ENCODE assay signal across 28 mouse cellular contexts in genomic region chr12:71969439-71969838, GRCm38 (mm10).
A peak's percentile ranks its signal among the peaks of the same experiment; 100 is the strongest.
DNase-seq lines count a peak whose midpoint lies in the region; ATAC-seq and TF ChIP-seq lines count a peak whose summit lies in the region.
"Had no signal": no experiment of that assay in that cellular context is flagged by ENCODE, and none has a peak within 500 bp of the region (broad histone marks: within the 10 kb centered on the region; RNA-seq: fewer than 3 reads in every experiment).

No protein-coding gene starts in this region.

- H3K9ac ChIP-seq in heart, embryonic 14.5 days (ENCODE audit: low read length) = peak overlapping the region; percentile 27; the same call in 1 of the 2 replicates
- H3K9ac ChIP-seq in limb, embryonic 14.5 days (ENCODE audit: low read depth, low read length, severe bottlenecking) = no peak overlapping the region
- H3K9ac ChIP-seq: embryonic facial prominence, embryonic 13.5 days; hindbrain, embryonic 13.5 days; limb, embryonic 15.5 days; liver, embryonic 14.5 days; lung, embryonic 15.5 days; neural tube, embryonic 13.5 days had no signal

- peak overlapping the region in 1 of 2 experiments; percentile 69; a peak in 2 of 4 replicates for H3K27ac ChIP-seq in heart, embryonic 14.5 days (replicated peaks in 1 of 2; ENCODE audit: control insufficient read depth in 1 of 2, insufficient read depth in 1 of 2, low read depth in 2 of 2, low read length in 2 of 2)
- H3K27ac ChIP-seq in layer of hippocampus, adult 2 months = peak overlapping the region; percentile 81
- no peak overlapping the region for H3K27ac ChIP-seq in limb, embryonic 14.5 days (replicated peaks; ENCODE audit: low read depth, low read length)
- H3K27ac ChIP-seq: hindbrain, embryonic 13.5 days; limb, embryonic 15.5 days; liver, embryonic 14.5 days; lung, embryonic 15.5 days; neural tube, embryonic 13.5 days had no signal

- no peaks in the 10 kb centered on the region for H3K27me3 ChIP-seq in heart, embryonic 14.5 days (ENCODE audit: control insufficient read depth, insufficient read depth, low read length)
- no peaks in the 10 kb centered on the region for H3K27me3 ChIP-seq in limb, embryonic 14.5 days (ENCODE audit: control insufficient read depth, insufficient read depth, low read length)
- H3K27me3 ChIP-seq: CH12.LX; embryonic facial prominence, embryonic 13.5 days; hindbrain, embryonic 13.5 days; limb, embryonic 15.5 days; lung, embryonic 15.5 days; neural tube, embryonic 13.5 days; Patski had no signal

- no peak overlapping the region for H3K4me2 ChIP-seq in heart, embryonic 14.5 days (ENCODE audit: low read length)
- H3K4me2 ChIP-seq in limb, embryonic 14.5 days (replicated peaks; ENCODE audit: low read depth, low read length, severe bottlenecking) = no peak overlapping the region
- H3K4me2 ChIP-seq: embryonic facial prominence, embryonic 13.5 days; hindbrain, embryonic 13.5 days; limb, embryonic 15.5 days; lung, embryonic 15.5 days; neural tube, embryonic 13.5 days had no signal

- no peak for DNase-seq in frontal cortex, adult 2 months (ENCODE audit: extremely low spot score in 1 of 2, low spot score in 1 of 2)
- DNase-seq in heart, adult 9 months (ENCODE audit: low spot score in 2 of 2) = no peak
- no peak for DNase-seq in layer of hippocampus, adult 2 months (ENCODE audit: low spot score in 2 of 2)
- no peak for DNase-seq in layer of hippocampus, postnatal 14 days (ENCODE audit: low spot score in 2 of 2)
- DNase-seq in limb, embryonic 14.5 days (ENCODE audit: low spot score) = no peak
- no peak for DNase-seq in right cerebral cortex, postnatal 25 days
- DNase-seq: B cell, adult 2 months; cerebellum, adult 18-20 months; cerebellum, postnatal 14 days; gastrocnemius, postnatal 14 days; kidney, adult 8-10 months; kidney, postnatal 14 days; layer of hippocampus, postnatal 36 days; lung, postnatal 36 days; retina, postnatal 1 day had no signal

- H3K36me3 ChIP-seq in heart, embryonic 14.5 days (ENCODE audit: control insufficient read depth, insufficient read depth, low read length) = peaks cover 40% of the 10 kb centered on the region
- peaks cover 14% of the 10 kb centered on the region for H3K36me3 ChIP-seq in limb, embryonic 14.5 days (ENCODE audit: control insufficient read depth, insufficient read depth, low read length)

- peaks cover 43 to 61% of the 10 kb centered on the region in 2 experiments for H3K4me1 ChIP-seq in heart, embryonic 14.5 days (ENCODE audit: control insufficient read depth in 2 of 2, insufficient read depth in 2 of 2, low read length in 2 of 2)
- no peaks in the 10 kb centered on the region for H3K4me1 ChIP-seq in limb, embryonic 14.5 days (ENCODE audit: control insufficient read depth, insufficient read depth, low read length)

- no peak for TF ChIP-seq POLR2A in limb, embryonic 14.5 days (IDR thresholded peaks at IDR 0.05; ENCODE audit: borderline replicate concordance, extremely low read depth, insufficient read depth, insufficient read length)

- no peaks in the 10 kb centered on the region for H3K9me3 ChIP-seq in heart, embryonic 14.5 days (ENCODE audit: control insufficient read depth, low read length)
- no peaks in the 10 kb centered on the region for H3K9me3 ChIP-seq in limb, embryonic 14.5 days (ENCODE audit: control insufficient read depth, low read length)
- H3K9me3 ChIP-seq: embryonic facial prominence, embryonic 13.5 days; G1E; hindbrain, embryonic 13.5 days; limb, embryonic 15.5 days; lung, embryonic 15.5 days; neural tube, embryonic 13.5 days had no signal

- ATAC-seq in frontal cortex, adult (ENCODE audit: low TSS enrichment) = 0 out of 2 replicates have a peak, but pooled peaks have one; percentile 36
- no peak for ATAC-seq in heart, embryonic 14.5 days (ENCODE audit: insufficient number of reproducible peaks, insufficient read depth, low FRiP score, low read depth)
- 0 out of 2 replicates have a peak, but pooled peaks have one; percentile 19 for ATAC-seq in limb, embryonic 14.5 days (ENCODE audit: low FRiP score, low read depth)
- ATAC-seq: midbrain, embryonic 16.5 days; Patski had no signal

- WGBS in heart, embryonic 14.5 days = 87% methylated on average over 9 of the region's 9 CpGs
- 51% methylated on average over 9 of the region's 9 CpGs for WGBS in limb, embryonic 14.5 days

- no peak overlapping the region for H3K4me3 ChIP-seq in heart, embryonic 14.5 days (ENCODE audit: control insufficient read depth in 1 of 2, insufficient read depth in 1 of 2, low read depth in 1 of 2, low read length in 2 of 2)
- no peak overlapping the region for H3K4me3 ChIP-seq in layer of hippocampus, adult 2 months
- no peak overlapping the region for H3K4me3 ChIP-seq in limb, embryonic 14.5 days (replicated peaks; ENCODE audit: low read length)
- H3K4me3 ChIP-seq: embryonic facial prominence, embryonic 13.5 days; hindbrain, embryonic 13.5 days; limb, embryonic 15.5 days; lung, embryonic 15.5 days; myocyte; neural tube, embryonic 13.5 days had no signal

- no peak for TF ChIP-seq CTCF in layer of hippocampus, adult 2 months (conservative IDR thresholded peaks at IDR 0.05)
